In genomic region chr1:162815381-162816127, GRCm38 (mm10) we compare ENCODE assay signal across 20 mouse cellular contexts. TPM values are rescaled to one million over a fixed set of nuclear protein-coding genes. Genes with fewer than 3 reads are reported as not detected.
DNase-seq lines count a peak whose midpoint lies in the region; ATAC-seq and TF ChIP-seq lines count a peak whose summit lies in the region.
"Had no signal": no experiment of that assay in that cellular context is flagged by ENCODE, and none has a peak within 500 bp of the region (broad histone marks: within the 10 kb centered on the region; RNA-seq: fewer than 3 reads in every experiment).

No protein-coding gene starts in this region.

- no peaks in the 10 kb centered on the region for H3K27me3 ChIP-seq in intestine, embryonic 15.5 days (replicated peaks)
- no peaks in the 10 kb centered on the region for H3K27me3 ChIP-seq in intestine, postnatal 0 days (replicated peaks; ENCODE audit: control insufficient read depth, insufficient read depth, low read length)
- H3K27me3 ChIP-seq in kidney, embryonic 15.5 days, result no peaks in the 10 kb centered on the region
- H3K27me3 ChIP-seq: embryonic facial prominence, embryonic 12.5 days; limb, embryonic 15.5 days; megakaryocyte, embryonic 14.5 days; neural tube, embryonic 15.5 days had no signal

- peak; percentile 62 for DNase-seq in large intestine, adult 2 months (ENCODE audit: low read depth, low spot score)
- no peak for DNase-seq in lung, postnatal 4 days
- no peak for DNase-seq in right cerebral cortex, adult 18-20 months
- DNase-seq in adrenal gland, postnatal 36 days, result no peak
- DNase-seq: cerebellum, adult 9-10 months; gastrocnemius, postnatal 36 days; liver, postnatal 0 days; lung, postnatal 10 days; right cerebral cortex, postnatal 25 days had no signal

- H3K4me3 ChIP-seq in intestine, embryonic 15.5 days (replicated peaks), result no peak overlapping the region
- H3K4me3 ChIP-seq in intestine, postnatal 0 days (ENCODE audit: low read depth, low read length), result no peak overlapping the region
- H3K4me3 ChIP-seq in kidney, embryonic 15.5 days (replicated peaks), result no peak overlapping the region
- H3K4me3 ChIP-seq: embryonic facial prominence, embryonic 12.5 days; erythroblast, embryonic 14.5 days; heart, embryonic 10.5 days; limb, embryonic 15.5 days; megakaryocyte, embryonic 14.5 days; neural tube, embryonic 15.5 days had no signal

- peak; percentile 90 for ATAC-seq in intestine, embryonic 15.5 days
- ATAC-seq in intestine, postnatal 0 days, result peak; percentile 93
- ATAC-seq in kidney, embryonic 15.5 days (replicated peaks; ENCODE audit: low FRiP score), result peak; percentile 86
- ATAC-seq: forebrain, embryonic 14.5 days; liver, postnatal 0 days; midbrain, embryonic 16.5 days had no signal

- 0 out of 2 replicates have a peak, but pooled peaks cover 2% of the 10 kb centered on the region for H3K4me1 ChIP-seq in intestine, embryonic 15.5 days (replicated peaks)
- peaks cover 19% of the 10 kb centered on the region; the same call in 1 of the 2 replicates for H3K4me1 ChIP-seq in intestine, postnatal 0 days (replicated peaks; ENCODE audit: control insufficient read depth, insufficient read depth, low read length)
- 0 out of 2 replicates have a peak, but pooled peaks cover 4% of the 10 kb centered on the region for H3K4me1 ChIP-seq in kidney, embryonic 15.5 days
- H3K4me1 ChIP-seq: embryonic facial prominence, embryonic 12.5 days; heart, embryonic 10.5 days; limb, embryonic 15.5 days; megakaryocyte, embryonic 14.5 days; neural tube, embryonic 15.5 days had no signal

- no peaks in the 10 kb centered on the region for H3K9me3 ChIP-seq in intestine, embryonic 15.5 days
- no peaks in the 10 kb centered on the region for H3K9me3 ChIP-seq in intestine, postnatal 0 days (ENCODE audit: control insufficient read depth)
- H3K9me3 ChIP-seq in kidney, embryonic 15.5 days (replicated peaks), result no peaks in the 10 kb centered on the region
- H3K9me3 ChIP-seq: embryonic facial prominence, embryonic 12.5 days; heart, embryonic 10.5 days; limb, embryonic 15.5 days; neural tube, embryonic 15.5 days had no signal

- H3K36me3 ChIP-seq in intestine, embryonic 15.5 days, result no peaks in the 10 kb centered on the region
- H3K36me3 ChIP-seq in intestine, postnatal 0 days (ENCODE audit: control insufficient read depth, insufficient read depth), result no peaks in the 10 kb centered on the region
- no peaks in the 10 kb centered on the region for H3K36me3 ChIP-seq in kidney, embryonic 15.5 days
- H3K36me3 ChIP-seq: embryonic facial prominence, embryonic 12.5 days; heart, embryonic 10.5 days; limb, embryonic 15.5 days; neural tube, embryonic 15.5 days had no signal

- TF ChIP-seq CTCF in intestine, postnatal 0 days (IDR thresholded peaks at IDR 0.05; ENCODE audit: low read depth), result no peak

- peak overlapping the region; percentile 30 for H3K4me2 ChIP-seq in intestine, embryonic 15.5 days (replicated peaks)
- peak overlapping the region; percentile 43 for H3K4me2 ChIP-seq in intestine, postnatal 0 days (replicated peaks; ENCODE audit: low read depth)
- H3K4me2 ChIP-seq in kidney, embryonic 15.5 days, result peak overlapping the region; percentile 4; the same call in 1 of the 2 replicates
- H3K4me2 ChIP-seq: embryonic facial prominence, embryonic 12.5 days; limb, embryonic 15.5 days; neural tube, embryonic 15.5 days had no signal

- 55% methylated on average over 10 of the region's 10 CpGs for WGBS in intestine, embryonic 15.5 days
- 42% methylated on average over 10 of the region's 10 CpGs for WGBS in intestine, postnatal 0 days
- WGBS in kidney, embryonic 15.5 days, result 50% methylated on average over 10 of the region's 10 CpGs
- 33% methylated on average over 10 of the region's 10 CpGs for WGBS in large intestine, adult 2 months

- H3K27ac ChIP-seq in intestine, embryonic 15.5 days, result peak overlapping the region; percentile 73
- peak overlapping the region; percentile 88 for H3K27ac ChIP-seq in intestine, postnatal 0 days (ENCODE audit: low read depth, low read length)
- H3K27ac ChIP-seq in kidney, embryonic 15.5 days, result peak overlapping the region; percentile 84
- H3K27ac ChIP-seq: embryonic facial prominence, embryonic 12.5 days; heart, embryonic 10.5 days; limb, embryonic 15.5 days; neural tube, embryonic 15.5 days had no signal

- no peak overlapping the region for H3K9ac ChIP-seq in intestine, embryonic 15.5 days
- no peak overlapping the region for H3K9ac ChIP-seq in intestine, postnatal 0 days (ENCODE audit: low read depth, low read length)
- H3K9ac ChIP-seq in kidney, embryonic 15.5 days, result no peak overlapping the region
- H3K9ac ChIP-seq: embryonic facial prominence, embryonic 12.5 days; limb, embryonic 15.5 days; liver, postnatal 0 days; neural tube, embryonic 15.5 days had no signal

RNA-seq across cellular contexts. Expression of gene Fmo4, which starts 1.8 kb away (rescaled TPM):
- polyA plus RNA-seq in intestine, embryonic 15.5 days (2015; fragmentation: Nextera tagmentation; extraction: Ambion mirVana), result 6.8 and 7.4 TPM in 2 replicates
- 12.2 and 13.7 TPM in 2 replicates for polyA plus RNA-seq in intestine, postnatal 0 days (2015; fragmentation: Nextera tagmentation; extraction: Ambion mirVana)
- polyA plus RNA-seq in kidney, embryonic 15.5 days (2015; fragmentation: Nextera tagmentation; extraction: Ambion mirVana), result 0.91 and 1.5 TPM in 2 replicates
- polyA plus RNA-seq in large intestine, adult 2 months (2012; rRNA removed), result 13.7 and 37.2 TPM in 2 replicates
- 1 to 10 TPM in 1 of 2 experiments, under 1 TPM in 1; 0.93 to 1.1 TPM for total RNA-seq in adrenal gland, postnatal 36 days (2021)
- polyA plus RNA-seq: erythroblast, embryonic 14.5 days had no signal

RNA-seq across cellular contexts. Expression of gene Fmo1, which starts 50.9 kb away (rescaled TPM):
- 16.9 and 20.4 TPM in 2 replicates for polyA plus RNA-seq in intestine, embryonic 15.5 days (2015; fragmentation: Nextera tagmentation; extraction: Ambion mirVana)
- polyA plus RNA-seq in intestine, postnatal 0 days (2015; fragmentation: Nextera tagmentation; extraction: Ambion mirVana), result 7.3 and 8.2 TPM in 2 replicates
- polyA plus RNA-seq in kidney, embryonic 15.5 days (2015; fragmentation: Nextera tagmentation; extraction: Ambion mirVana), result 41.5 and 42.2 TPM in 2 replicates
- 2.5 and 5.2 TPM in 2 replicates for polyA plus RNA-seq in large intestine, adult 2 months (2012; rRNA removed)
- 100 to 1,000 TPM; 158 to 352 TPM for total RNA-seq in adrenal gland, postnatal 36 days (2021)
- polyA plus RNA-seq: erythroblast, embryonic 14.5 days had no signal
